In genomic region chr17:47005741-47006405, GRCm38 (mm10) we compare ENCODE assay signal across 11 mouse cellular contexts. TPM values are rescaled to one million over a fixed set of nuclear protein-coding genes. Genes with fewer than 3 reads are reported as not detected.
DNase-seq lines count a peak whose midpoint lies in the region; ATAC-seq and TF ChIP-seq lines count a peak whose summit lies in the region.
"Had no signal": no experiment of that assay in that cellular context is flagged by ENCODE, and none has a peak within 500 bp of the region (broad histone marks: within the 10 kb centered on the region; RNA-seq: fewer than 3 reads in every experiment).

No protein-coding gene starts in this region.

- WGBS in kidney, embryonic 15.5 days, result 44% methylated on average over 7 of the region's 7 CpGs
- 66% methylated on average over 7 of the region's 7 CpGs for WGBS in neural tube, embryonic 15.5 days
- WGBS in heart, embryonic 14.5 days, result 32% methylated on average over 7 of the region's 7 CpGs
- 37% methylated on average over 7 of the region's 7 CpGs for WGBS in kidney, adult 2 months

- H3K9me3 ChIP-seq in kidney, embryonic 15.5 days (replicated peaks), result no peaks in the 10 kb centered on the region
- no peaks in the 10 kb centered on the region for H3K9me3 ChIP-seq in neural tube, embryonic 15.5 days (replicated peaks)
- H3K9me3 ChIP-seq in heart, embryonic 14.5 days (ENCODE audit: control insufficient read depth, low read length), result no peaks in the 10 kb centered on the region
- H3K9me3 ChIP-seq: hindbrain, embryonic 15.5 days; limb, embryonic 10.5 days; neural tube, embryonic 13.5 days had no signal

- no peak overlapping the region for H3K4me3 ChIP-seq in kidney, embryonic 15.5 days (replicated peaks)
- no peak overlapping the region for H3K4me3 ChIP-seq in neural tube, embryonic 15.5 days (replicated peaks)
- no peak overlapping the region for H3K4me3 ChIP-seq in heart, embryonic 14.5 days (ENCODE audit: control insufficient read depth in 1 of 2, insufficient read depth in 1 of 2, low read depth in 1 of 2, low read length in 2 of 2)
- no peak overlapping the region for H3K4me3 ChIP-seq in kidney, adult 2 months (ENCODE audit: insufficient read depth, low read depth, low read length)
- H3K4me3 ChIP-seq: hindbrain, embryonic 15.5 days; limb, embryonic 10.5 days; neural tube, embryonic 13.5 days had no signal

- H3K27me3 ChIP-seq in kidney, embryonic 15.5 days, result no peaks in the 10 kb centered on the region
- H3K27me3 ChIP-seq in neural tube, embryonic 15.5 days (replicated peaks), result no peaks in the 10 kb centered on the region
- no peaks in the 10 kb centered on the region for H3K27me3 ChIP-seq in heart, embryonic 14.5 days (ENCODE audit: control insufficient read depth, insufficient read depth, low read length)
- H3K27me3 ChIP-seq in kidney, adult 2 months (replicated peaks; ENCODE audit: control insufficient read depth, insufficient read depth, low read length), result no peaks in the 10 kb centered on the region
- H3K27me3 ChIP-seq: hindbrain, embryonic 15.5 days; neural tube, embryonic 13.5 days had no signal

- peaks cover 4% of the 10 kb centered on the region; the same call in 1 of the 2 replicates for H3K36me3 ChIP-seq in kidney, embryonic 15.5 days
- H3K36me3 ChIP-seq in neural tube, embryonic 15.5 days, result no peaks in the 10 kb centered on the region
- peaks cover 24% of the 10 kb centered on the region for H3K36me3 ChIP-seq in heart, embryonic 14.5 days (ENCODE audit: control insufficient read depth, insufficient read depth, low read length)
- no peaks in the 10 kb centered on the region for H3K36me3 ChIP-seq in kidney, adult 2 months (ENCODE audit: control insufficient read depth, insufficient read depth, low read length)
- H3K36me3 ChIP-seq: hindbrain, embryonic 15.5 days had no signal

- DNase-seq in kidney, postnatal 10 days, result peak; percentile 34
- DNase-seq in neural tube, embryonic 10.5 days (ENCODE audit: extremely low spot score, low spot score), result no peak
- DNase-seq in frontal cortex, postnatal 25 days (ENCODE audit: low spot score in 2 of 2), result no peak
- DNase-seq in kidney, adult 2 months, result no peak
- DNase-seq: cerebellum, adult 9-11 months had no signal

- H3K4me2 ChIP-seq in kidney, embryonic 15.5 days, result no peak overlapping the region
- no peak overlapping the region for H3K4me2 ChIP-seq in neural tube, embryonic 15.5 days
- 0 out of 2 replicates have a peak overlapping the region, but pooled peaks have one; percentile 4 for H3K4me2 ChIP-seq in heart, embryonic 14.5 days (ENCODE audit: low read length)
- H3K4me2 ChIP-seq: hindbrain, embryonic 15.5 days; neural tube, embryonic 13.5 days had no signal

- no peak overlapping the region for H3K27ac ChIP-seq in kidney, embryonic 15.5 days
- peak overlapping the region; percentile 41; the same call in 1 of the 2 replicates for H3K27ac ChIP-seq in neural tube, embryonic 15.5 days (replicated peaks)
- H3K27ac ChIP-seq in heart, embryonic 14.5 days (replicated peaks in 1 of 2; ENCODE audit: control insufficient read depth in 1 of 2, insufficient read depth in 1 of 2, low read depth in 2 of 2, low read length in 2 of 2), result peak overlapping the region in 1 of 2 experiments; percentile 25; a peak in 1 of 4 replicates
- H3K27ac ChIP-seq in kidney, adult 2 months (ENCODE audit: insufficient read depth, low read depth, low read length), result no peak overlapping the region
- H3K27ac ChIP-seq: hindbrain, embryonic 15.5 days; limb, embryonic 10.5 days; neural tube, embryonic 13.5 days had no signal

- H3K4me1 ChIP-seq in kidney, embryonic 15.5 days, result peaks cover 31% of the 10 kb centered on the region
- H3K4me1 ChIP-seq in neural tube, embryonic 15.5 days, result peaks cover 39% of the 10 kb centered on the region
- peaks cover 9 to 30% of the 10 kb centered on the region in 2 experiments for H3K4me1 ChIP-seq in heart, embryonic 14.5 days (ENCODE audit: control insufficient read depth in 2 of 2, insufficient read depth in 2 of 2, low read length in 2 of 2)
- peaks cover 14% of the 10 kb centered on the region; the same call in 1 of the 2 replicates for H3K4me1 ChIP-seq in kidney, adult 2 months (ENCODE audit: control insufficient read depth, insufficient read depth, low read length)

- TF ChIP-seq CTCF in kidney, adult 2 months (conservative IDR thresholded peaks at IDR 0.05; ENCODE audit: insufficient read depth, insufficient read length, low read depth, low read length), result no peak

- TF ChIP-seq POLR2A in kidney, adult 2 months (IDR thresholded peaks at IDR 0.05; ENCODE audit: low read depth, low read length), result no peak

- no peak for ATAC-seq in kidney, embryonic 15.5 days (replicated peaks; ENCODE audit: low FRiP score)
- no peak for ATAC-seq in neural tube, embryonic 15.5 days (ENCODE audit: low FRiP score)
- no peak for ATAC-seq in heart, embryonic 14.5 days (ENCODE audit: insufficient number of reproducible peaks, insufficient read depth, low FRiP score, low read depth)

- H3K9ac ChIP-seq in kidney, embryonic 15.5 days, result no peak overlapping the region
- no peak overlapping the region for H3K9ac ChIP-seq in neural tube, embryonic 15.5 days (replicated peaks)
- no peak overlapping the region for H3K9ac ChIP-seq in heart, embryonic 14.5 days (ENCODE audit: low read length)
- H3K9ac ChIP-seq: hindbrain, embryonic 15.5 days; neural tube, embryonic 13.5 days had no signal

RNA-seq across cellular contexts. Expression of gene Ubr2, which starts 4.5 kb away (rescaled TPM):
- 18.9 and 21.7 TPM in 2 replicates for polyA plus RNA-seq in kidney, embryonic 15.5 days (2015; fragmentation: Nextera tagmentation; extraction: Ambion mirVana)
- 15.6 TPM in 2 replicates for polyA plus RNA-seq in neural tube, embryonic 15.5 days (2015; fragmentation: Nextera tagmentation; extraction: Ambion mirVana)
- 21.6 and 26.2 TPM in 2 replicates for polyA plus RNA-seq in heart, embryonic 14.5 days (2014; fragmentation: Nextera tagmentation; extraction: Ambion mirVana)
- polyA plus RNA-seq in kidney, adult 2 months (2012; rRNA removed), result 25.3 and 27.2 TPM in 2 replicates
